Mouse (Mus musculus) cortical plate, adult 2 months (tissue): ENCODE results near the gene Dlg2. TPM values are rescaled to one million over a fixed set of nuclear protein-coding genes. Genes with fewer than 3 reads are reported as not detected.

ENCODE experiments used
- H3K27ac ChIP-seq: fragments of 200-500 bp; 2 replicates; pipeline ENCODE4 v1.5.1; 2012; ENCODE audit warnings: low read length, control low read depth, inconsistent platforms; ENCODE audit not compliant: insufficient read depth
- H3K4me1 ChIP-seq: fragments of 200-500 bp; 2 replicates; pipeline ENCODE4 v1.6.1; 2011; ENCODE audit warnings: low read length; ENCODE audit not compliant: control insufficient read depth, insufficient read depth
- H3K4me3 ChIP-seq: fragments of 200-500 bp; 2 replicates; pipeline ENCODE4 v1.5.1; 2011; ENCODE audit warnings: mild to moderate bottlenecking, low read length, control low read depth; ENCODE audit not compliant: insufficient read depth
- CTCF ChIP-seq: fragments of 200-500 bp; IDR thresholded peaks from 2 replicates; pipeline ENCODE4 v1.5.1; 2011; ENCODE audit warnings: mild to moderate bottlenecking, control low read depth, low read length; ENCODE audit not compliant: insufficient read depth; ENCODE audit errors: extremely low read depth
- POLR2A ChIP-seq: fragments of 200-500 bp; IDR thresholded peaks from 2 replicates; pipeline ENCODE4 v1.6.1; 2011; ENCODE audit warnings: mild to moderate bottlenecking, low read length, control low read depth; ENCODE audit not compliant: insufficient read depth; ENCODE audit errors: extremely low read depth
- polyA plus RNA-seq: library from polyadenylated mRNA; depleted of rRNA; stranded (reverse); fragments of >200 nt; gene quantifications from 2 replicates; pipeline ENCODE4 v1.2.3, GENCODE M21; 2012

Gene Dlg2
- polyA plus RNA-seq, 1 experiment: 139 TPM

DNA sequence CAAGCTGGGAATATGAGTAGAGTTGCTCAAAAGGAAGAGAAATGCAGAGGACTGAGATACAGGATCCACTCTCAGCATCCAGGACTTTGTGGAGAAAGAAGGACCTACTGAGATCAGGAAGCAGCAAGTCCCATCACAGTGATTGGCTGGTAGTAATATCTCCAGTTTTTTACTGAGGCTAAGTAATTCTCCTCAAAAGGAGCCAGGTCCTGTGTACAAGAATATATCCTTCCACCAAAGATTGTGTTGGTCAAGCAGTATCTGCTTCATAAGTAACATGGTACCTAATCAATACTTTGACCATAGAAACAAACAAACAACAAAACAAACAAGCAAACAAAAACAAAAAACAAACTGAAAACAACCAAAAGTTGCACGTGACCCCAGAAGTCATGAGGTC, 980.3 kb downstream of the Dlg2 start:
- Histone ChIP-seq H3K4me1 (no peaks in the 10 kb centered on the region; the same call in 1 of the 2 replicates), H3K4me3 (no peak overlapping the region), H3K27ac (no peak overlapping the region)
- no peak for TF ChIP-seq POLR2A
- TF ChIP-seq CTCF: no peak

DNA sequence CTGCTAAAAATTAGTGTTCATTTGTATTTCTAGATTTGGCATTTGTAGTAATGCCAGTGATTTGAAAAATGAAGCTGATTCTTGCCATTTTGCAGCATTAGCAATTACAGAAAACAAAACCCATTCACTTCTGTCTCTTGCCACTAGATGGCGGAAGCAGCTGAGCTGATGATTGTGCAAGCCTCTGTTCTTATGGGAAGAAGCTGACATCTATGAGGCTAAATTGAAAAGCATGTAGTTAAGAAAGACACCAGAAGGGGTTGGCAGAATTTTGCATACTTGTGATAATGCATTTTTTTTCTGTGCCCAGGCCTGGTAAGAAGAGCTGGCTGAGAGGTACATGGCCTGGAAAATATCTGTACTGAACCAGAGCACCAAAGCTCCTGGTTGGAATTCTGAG, 980.7 kb downstream of the Dlg2 start:
- H3K4me1 ChIP-seq: no peaks in the 10 kb centered on the region; the same call in 1 of the 2 replicates
- no peak overlapping the region for H3K4me3 ChIP-seq
- no peak overlapping the region for H3K27ac ChIP-seq
- TF ChIP-seq POLR2A (no peak), CTCF (peak; percentile 88)

DNA sequence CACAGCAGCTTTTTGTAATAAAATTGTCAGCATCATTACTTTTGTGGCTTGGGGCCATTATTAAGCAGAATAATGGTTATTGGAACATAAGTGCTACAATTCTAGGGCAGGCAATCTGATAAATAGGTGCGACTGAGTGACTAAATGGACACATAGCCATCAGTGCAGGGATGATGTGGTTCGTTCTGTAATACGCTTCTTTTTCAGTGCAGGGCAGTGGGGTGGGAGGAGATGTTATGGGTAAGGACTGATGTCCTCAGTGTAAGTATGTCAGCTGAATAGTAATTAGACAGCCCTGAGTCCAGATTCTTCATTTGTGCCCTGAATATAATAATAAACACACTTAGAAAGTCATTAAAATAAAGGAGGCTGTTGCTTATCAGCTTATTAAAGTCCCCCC, 984.9 kb downstream of the Dlg2 start:
- Histone ChIP-seq H3K27ac (no peak overlapping the region), H3K4me3 (no peak overlapping the region), H3K4me1 (peaks cover 2% of the 10 kb centered on the region; the same call in 1 of the 2 replicates)
- TF ChIP-seq POLR2A (no peak), CTCF (no peak)

DNA sequence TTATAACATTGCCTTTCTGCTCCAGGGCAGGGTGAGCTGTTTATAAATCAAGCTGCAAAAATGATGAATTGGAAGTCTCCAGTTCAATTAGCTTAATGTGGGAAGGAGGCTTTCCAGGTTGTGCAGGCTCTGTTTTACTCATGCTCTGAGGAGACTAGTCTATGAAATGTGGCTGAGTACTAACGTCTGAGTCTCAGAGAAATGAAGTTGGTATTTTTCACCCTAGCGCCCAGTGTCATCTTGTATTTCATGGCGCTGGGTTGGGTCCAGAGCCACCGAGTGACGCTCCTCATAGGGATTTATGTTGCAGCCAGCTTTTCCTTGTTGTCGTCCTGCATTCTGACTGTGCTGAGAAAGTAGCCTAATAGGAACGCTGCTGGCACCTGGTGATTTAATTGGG, 986.8 kb downstream of the Dlg2 start:
- Histone ChIP-seq H3K4me1 (peaks cover 2% of the 10 kb centered on the region; the same call in 1 of the 2 replicates), H3K27ac (no peak overlapping the region), H3K4me3 (no peak overlapping the region)
- no peak for TF ChIP-seq POLR2A
- no peak for TF ChIP-seq CTCF

DNA sequence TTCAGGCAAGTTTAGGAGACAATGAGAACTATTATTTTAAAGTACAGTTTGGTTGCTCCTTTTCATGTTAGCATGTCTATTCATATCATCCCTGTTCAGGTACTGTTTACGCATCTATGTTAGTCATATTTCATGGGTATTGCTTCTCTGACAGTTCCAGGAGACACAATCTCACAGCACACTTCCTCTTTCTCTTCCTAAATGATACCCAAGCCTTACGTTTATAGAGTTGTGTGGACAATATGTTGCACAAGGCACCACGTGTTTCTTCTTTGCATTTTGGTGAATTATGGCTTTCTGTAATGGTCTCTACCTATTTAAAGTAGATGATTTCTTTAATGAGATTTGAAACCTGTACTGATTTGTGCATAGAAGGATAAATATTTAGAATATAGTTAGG, 990.6 kb downstream of the Dlg2 start:
- no peak overlapping the region for H3K4me3 ChIP-seq
- no peak overlapping the region for H3K27ac ChIP-seq
- no peak for TF ChIP-seq POLR2A
- no peak for TF ChIP-seq CTCF
- H3K4me1 ChIP-seq: peaks cover 2% of the 10 kb centered on the region; the same call in 1 of the 2 replicates

DNA sequence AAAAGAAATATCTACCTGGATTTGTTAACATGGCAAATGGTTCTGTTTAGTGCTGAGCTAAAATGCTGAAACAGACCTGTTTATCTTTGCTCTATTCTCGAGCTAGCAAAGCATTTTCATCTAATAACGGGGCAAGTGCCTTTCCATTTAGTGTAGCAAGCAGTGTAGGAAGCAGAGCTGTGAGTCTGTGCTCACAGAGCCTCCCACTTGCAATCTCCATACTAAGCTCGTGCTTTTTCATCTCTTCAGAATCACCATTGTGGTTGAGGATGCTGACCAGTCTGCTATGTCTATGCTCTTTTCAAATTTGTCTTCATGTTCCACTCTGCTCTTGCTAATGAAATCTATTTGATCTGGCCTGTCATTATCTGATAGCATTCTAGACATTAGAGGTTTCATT, 1002.7 kb downstream of the Dlg2 start:
- peaks cover 3% of the 10 kb centered on the region; the same call in 1 of the 2 replicates for H3K4me1 ChIP-seq
- H3K27ac ChIP-seq: peak overlapping the region; percentile 45
- TF ChIP-seq CTCF (no peak), POLR2A (no peak)
- H3K4me3 ChIP-seq: no peak overlapping the region

DNA sequence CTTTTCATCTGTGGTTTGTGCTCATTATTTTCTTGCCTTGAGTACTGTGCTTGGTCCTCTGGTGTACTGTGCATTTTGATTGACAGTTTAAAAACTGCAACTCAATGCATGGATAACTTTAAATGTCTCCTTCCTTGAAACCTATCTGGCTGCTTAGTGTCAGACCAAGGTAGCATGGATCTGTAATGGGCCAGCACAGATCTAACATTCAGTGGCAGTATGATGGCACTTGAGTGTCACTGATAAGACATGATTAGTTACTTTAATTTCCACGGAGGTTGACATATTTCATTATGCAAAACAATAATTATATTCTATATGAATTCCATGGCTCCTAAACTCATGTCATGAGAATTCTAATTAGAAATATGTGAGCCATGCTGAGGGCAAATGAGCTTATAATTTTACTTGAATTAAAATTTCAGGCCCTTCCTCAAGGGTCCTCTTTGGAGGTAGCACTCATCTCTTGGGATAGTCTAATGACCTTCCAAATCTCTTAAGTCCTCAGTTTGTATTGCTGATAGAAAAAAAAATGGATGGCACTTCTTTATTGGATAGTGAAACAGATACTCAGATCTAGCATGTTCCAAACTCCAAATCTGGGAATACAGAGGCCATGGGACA, 1005.2 kb downstream of the Dlg2 start:
- Histone ChIP-seq H3K4me3 (no peak overlapping the region), H3K4me1 (peaks cover 3% of the 10 kb centered on the region; the same call in 1 of the 2 replicates), H3K27ac (no peak overlapping the region)
- TF ChIP-seq POLR2A: no peak
- no peak for TF ChIP-seq CTCF

DNA sequence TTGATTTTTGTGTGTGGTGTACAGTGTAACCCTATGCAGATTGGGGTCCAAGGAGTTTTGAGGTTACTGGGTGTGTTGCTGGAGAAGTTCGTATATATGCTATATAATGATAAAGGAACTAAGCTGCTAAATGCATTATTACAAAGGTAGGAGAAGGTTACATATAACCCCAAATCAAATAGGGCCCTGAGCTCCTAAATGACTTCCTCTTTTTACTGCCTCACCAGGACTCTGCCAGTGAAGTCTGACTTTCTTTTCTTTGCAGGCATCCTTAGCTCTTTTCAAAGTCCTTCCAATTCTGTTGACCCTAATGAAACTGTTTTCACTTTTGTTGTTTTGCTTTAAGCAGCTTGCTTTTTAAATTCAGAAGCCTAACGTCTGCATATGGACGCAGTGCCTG, 1016.8 kb downstream of the Dlg2 start:
- no peak overlapping the region for H3K4me3 ChIP-seq
- H3K27ac ChIP-seq: no peak overlapping the region
- no peaks in the 10 kb centered on the region; the same call in 1 of the 2 replicates for H3K4me1 ChIP-seq
- no peak for TF ChIP-seq CTCF

DNA sequence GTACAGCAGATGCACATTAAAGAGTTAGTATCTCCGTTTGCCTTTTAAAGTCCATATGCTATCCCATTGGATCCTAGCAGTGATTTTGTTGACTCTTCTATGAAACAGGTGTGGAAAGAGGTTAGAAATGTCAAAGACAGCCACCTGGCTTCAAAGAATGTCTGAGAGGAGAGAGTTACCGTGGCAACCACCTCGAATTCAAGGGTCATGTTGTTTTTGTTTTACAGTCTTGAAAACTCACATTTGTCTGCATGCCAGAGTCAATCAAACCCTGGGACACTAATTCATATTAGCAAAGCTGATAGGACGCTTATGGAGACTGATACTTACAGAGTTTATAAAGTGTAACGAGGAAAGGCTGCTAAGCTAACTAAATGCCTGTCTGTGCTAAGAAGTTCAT, 1019.1 kb downstream of the Dlg2 start:
- Histone ChIP-seq H3K4me3 (no peak overlapping the region), H3K27ac (no peak overlapping the region), H3K4me1 (peaks cover 1% of the 10 kb centered on the region; the same call in 1 of the 2 replicates)
- TF ChIP-seq CTCF (no peak), POLR2A (no peak)

DNA sequence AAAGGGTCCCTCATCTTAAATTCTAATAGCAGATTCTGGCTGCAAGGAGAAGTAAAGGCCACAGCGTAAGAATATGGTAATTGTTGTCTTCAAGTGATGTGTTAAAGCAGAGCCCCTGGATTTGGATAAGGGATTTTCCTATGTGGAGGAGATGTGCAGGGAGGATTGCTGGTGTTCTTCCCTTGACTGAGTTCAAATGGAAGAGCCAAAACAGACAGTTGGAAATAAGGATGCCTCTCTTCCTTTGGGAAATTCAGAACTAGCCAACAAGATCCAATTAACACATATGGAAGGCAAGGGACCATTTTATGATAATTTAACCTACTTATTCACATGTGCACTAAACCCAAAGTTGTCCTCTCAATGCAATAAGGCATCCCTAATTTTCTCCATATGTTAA, 1034.6 kb downstream of the Dlg2 start:
- Histone ChIP-seq H3K27ac (no peak overlapping the region), H3K4me1 (peaks cover 3% of the 10 kb centered on the region), H3K4me3 (no peak overlapping the region)
- TF ChIP-seq CTCF: no peak
- TF ChIP-seq POLR2A: no peak

DNA sequence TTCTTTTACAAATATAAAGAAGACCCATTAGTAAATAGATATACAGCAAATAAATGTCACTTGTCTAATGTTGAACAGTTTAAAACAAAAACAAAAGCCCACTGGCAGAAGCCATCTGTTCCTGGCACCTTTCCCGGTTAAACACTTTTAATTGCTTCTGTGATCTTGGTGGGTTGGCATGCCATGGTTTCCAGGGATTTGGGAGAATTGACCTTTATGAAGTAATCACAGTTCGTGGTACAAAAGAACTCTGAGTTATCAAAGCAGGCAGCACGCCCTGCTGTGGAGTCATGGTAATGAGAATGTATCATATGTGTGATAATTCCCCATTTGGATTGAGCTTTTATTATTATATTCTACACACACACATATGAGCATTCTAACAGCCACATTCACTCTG, 1038.0 kb downstream of the Dlg2 start:
- Histone ChIP-seq H3K4me1 (peaks cover 3% of the 10 kb centered on the region), H3K4me3 (no peak overlapping the region), H3K27ac (no peak overlapping the region)
- no peak for TF ChIP-seq CTCF
- no peak for TF ChIP-seq POLR2A
